Mouse (Mus musculus) liver, adult 2 months (tissue): ENCODE data around the gene 1700008O03Rik. TPM values are rescaled to one million over a fixed set of nuclear protein-coding genes. Genes with fewer than 3 reads are reported as not detected.
A peak's percentile ranks its signal among the peaks of the same experiment; 100 is the strongest.

Experiments used
- DNase-seq: peaks from one replicate; pipeline ENCODE4 v3.0.0-alpha.2; 2011; ENCODE audit warnings: low read depth, low spot score; ENCODE audit errors: extremely low read depth
- H3K27ac ChIP-seq: fragments of 200-500 bp; replicated peaks from 2 replicates; pipeline ENCODE4 v1.5.1; 2012; ENCODE audit warnings: low read depth, mild to moderate bottlenecking, control low read depth, inconsistent platforms, low read length; ENCODE audit not compliant: insufficient read depth
- H3K27me3 ChIP-seq: fragments of 200-500 bp; 2 replicates; pipeline ENCODE4 v1.6.1; 2012; ENCODE audit warnings: mild to moderate bottlenecking, moderate library complexity, low read length, inconsistent platforms; ENCODE audit not compliant: control insufficient read depth, insufficient read depth
- H3K36me3 ChIP-seq: fragments of 200-500 bp; 2 replicates; pipeline ENCODE4 v1.6.1; 2012; ENCODE audit warnings: low read length, inconsistent platforms; ENCODE audit not compliant: control insufficient read depth, insufficient read depth
- H3K4me1 ChIP-seq: fragments of 200-500 bp; 2 replicates; pipeline ENCODE4 v1.6.1; 2011; ENCODE audit warnings: low read length; ENCODE audit not compliant: control insufficient read depth, insufficient read depth
- H3K4me3 ChIP-seq: fragments of 200-500 bp; 2 replicates; pipeline ENCODE4 v1.5.1; 2011; ENCODE audit warnings: low read depth, mild to moderate bottlenecking, control low read depth, low read length, moderate library complexity; ENCODE audit not compliant: insufficient read depth
- H3K79me2 ChIP-seq: fragments of 200-500 bp; 2 replicates; pipeline ENCODE4 v1.6.1; 2012; ENCODE audit warnings: inconsistent platforms, mild to moderate bottlenecking, low read length, moderate library complexity; ENCODE audit not compliant: control insufficient read depth, insufficient read depth
- H3K9ac ChIP-seq: fragments of 200-500 bp; 2 replicates; pipeline ENCODE4 v1.6.1; 2012; ENCODE audit warnings: low read depth, mild to moderate bottlenecking, control low read depth, inconsistent platforms, low read length
- CTCF ChIP-seq: fragments of 200-500 bp; IDR thresholded peaks from 2 replicates; pipeline ENCODE4 v1.5.1; 2011; ENCODE audit warnings: low read depth, low read length, control low read depth
- POLR2A ChIP-seq: fragments of 200-500 bp; IDR thresholded peaks from 2 replicates; pipeline ENCODE4 v1.6.1; 2011; ENCODE audit warnings: low read length, control low read depth; ENCODE audit not compliant: insufficient read depth; ENCODE audit errors: extremely low read depth
- WGBS: fragments of 180-500 bp; shearing (Covaris S2); methylation state at CpG from one replicate; pipeline ENCODE4 v1.1.7; 2018; 5-methylcytosine and 5-hydroxymethylcytosine counted together
- polyA plus RNA-seq: library from polyadenylated mRNA; depleted of rRNA; stranded (reverse); fragments of >200 nt; gene quantifications from 2 replicates; pipeline ENCODE4 v1.2.3, GENCODE M21; 2012
- total RNA-seq: library from RNA; depleted of rRNA; stranded (reverse); fragments of >200 nt; gene quantifications from 2 replicates; pipeline ENCODE4 v1.2.3, GENCODE M21; 2014

1700008O03Rik gene
- total and polyA plus RNA-seq, 2 experiments, result 0.27 TPM; not detected in 1

DNA sequence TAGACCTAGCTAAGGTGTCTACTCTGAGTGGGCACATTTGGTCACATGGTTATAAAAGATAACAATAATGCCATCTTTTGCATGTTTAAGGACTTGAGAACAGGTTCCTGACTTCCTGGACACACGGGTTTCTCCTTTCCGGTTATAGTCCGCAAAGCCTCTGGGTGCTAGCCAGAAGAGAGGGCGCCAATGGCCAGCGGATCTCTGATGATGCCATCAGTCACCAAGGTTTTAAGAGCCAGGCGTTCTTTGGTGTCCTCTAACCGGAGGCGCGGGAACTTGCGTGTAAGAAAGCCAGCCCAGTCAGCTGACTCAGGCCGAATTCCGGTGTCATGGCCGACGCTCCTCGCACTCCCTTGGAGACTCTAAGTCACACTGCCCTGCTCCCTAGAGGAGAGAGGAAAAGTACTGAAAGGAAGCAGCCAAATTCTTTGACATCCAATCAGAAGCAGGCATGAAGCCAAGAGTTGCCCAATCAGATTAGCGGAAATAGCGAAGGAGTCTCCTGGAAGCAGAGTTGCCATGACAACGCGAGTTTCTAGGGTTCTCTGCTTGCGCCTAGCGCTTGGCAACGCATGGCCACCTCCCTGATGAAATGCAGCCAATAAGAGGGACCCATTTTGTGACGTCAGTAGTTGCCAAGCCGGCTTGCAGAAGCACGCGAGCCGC lies 19.9 kb upstream of the 1700008O03Rik start:
- TF ChIP-seq CTCF, result no peak
- no peak for TF ChIP-seq POLR2A
- peak; percentile 93 for DNase-seq
- Histone ChIP-seq H3K79me2 (no peaks in the 10 kb centered on the region), H3K36me3 (no peaks in the 10 kb centered on the region), H3K4me3 (peak overlapping the region; percentile 29), H3K4me1 (peaks cover 2% of the 10 kb centered on the region; the same call in 1 of the 2 replicates), H3K27me3 (no peaks in the 10 kb centered on the region), H3K9ac (no peak overlapping the region), H3K27ac (no peak overlapping the region)
- WGBS, result under 1% methylated on average over 27 of the region's 27 CpGs

DNA sequence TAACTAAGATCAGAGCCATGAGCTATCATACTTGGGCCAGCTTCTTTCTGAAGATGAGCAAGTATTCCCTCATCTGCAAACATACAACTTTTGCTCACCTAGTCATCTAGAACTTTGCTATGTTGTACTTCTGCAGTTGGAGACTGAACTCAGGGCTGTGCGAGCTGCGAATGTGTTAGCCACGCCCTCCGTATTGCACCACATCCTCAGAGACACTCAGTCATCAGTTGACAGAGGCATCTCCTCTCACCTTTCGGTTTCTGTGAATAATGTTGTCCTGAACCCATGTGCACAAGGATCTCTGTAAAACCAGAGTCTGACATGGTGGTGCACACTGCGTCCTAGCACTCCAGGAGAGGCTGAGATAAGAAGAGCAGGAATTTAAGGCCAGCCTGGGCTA lies 16.1 kb upstream of the 1700008O03Rik start:
- DNase-seq, result peak; percentile 14
- 61% methylated on average over 6 of the region's 6 CpGs for WGBS
- Histone ChIP-seq H3K27ac (no peak overlapping the region), H3K9ac (no peak overlapping the region), H3K27me3 (no peaks in the 10 kb centered on the region), H3K79me2 (no peaks in the 10 kb centered on the region), H3K4me1 (peaks cover 2% of the 10 kb centered on the region; the same call in 1 of the 2 replicates), H3K36me3 (no peaks in the 10 kb centered on the region), H3K4me3 (no peak overlapping the region)
- TF ChIP-seq CTCF, result no peak
- no peak for TF ChIP-seq POLR2A

DNA sequence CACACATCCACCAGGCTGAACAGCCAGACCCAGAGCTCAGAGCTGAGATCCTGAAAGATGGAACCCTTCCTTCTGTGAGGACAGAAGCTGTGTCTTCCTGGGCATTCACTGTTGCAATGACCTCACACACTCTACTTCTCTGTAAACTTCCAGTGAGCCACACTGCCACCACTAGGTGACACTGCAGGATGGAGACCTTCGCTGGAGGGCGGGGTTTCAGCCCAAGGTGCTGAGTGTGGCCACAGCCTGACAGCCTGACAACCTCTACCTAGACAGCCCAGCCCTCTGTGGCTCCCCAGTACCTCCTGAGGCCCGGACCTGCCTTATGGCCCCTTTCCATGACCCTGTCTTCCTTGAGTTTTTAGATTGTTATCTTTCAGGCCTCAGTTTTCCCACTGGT lies 12.9 kb upstream of the 1700008O03Rik start:
- H3K4me3 ChIP-seq, result no peak overlapping the region
- H3K79me2 ChIP-seq, result no peaks in the 10 kb centered on the region
- DNase-seq, result peak; percentile 44
- WGBS, result 17% methylated on average over 3 of the region's 3 CpGs
- no peak overlapping the region for H3K9ac ChIP-seq
- peaks cover 2% of the 10 kb centered on the region; the same call in 1 of the 2 replicates for H3K4me1 ChIP-seq
- no peak for TF ChIP-seq POLR2A
- TF ChIP-seq CTCF, result peak; percentile 87
- no peaks in the 10 kb centered on the region for H3K36me3 ChIP-seq
- H3K27ac ChIP-seq, result no peak overlapping the region
- H3K27me3 ChIP-seq, result no peaks in the 10 kb centered on the region

DNA sequence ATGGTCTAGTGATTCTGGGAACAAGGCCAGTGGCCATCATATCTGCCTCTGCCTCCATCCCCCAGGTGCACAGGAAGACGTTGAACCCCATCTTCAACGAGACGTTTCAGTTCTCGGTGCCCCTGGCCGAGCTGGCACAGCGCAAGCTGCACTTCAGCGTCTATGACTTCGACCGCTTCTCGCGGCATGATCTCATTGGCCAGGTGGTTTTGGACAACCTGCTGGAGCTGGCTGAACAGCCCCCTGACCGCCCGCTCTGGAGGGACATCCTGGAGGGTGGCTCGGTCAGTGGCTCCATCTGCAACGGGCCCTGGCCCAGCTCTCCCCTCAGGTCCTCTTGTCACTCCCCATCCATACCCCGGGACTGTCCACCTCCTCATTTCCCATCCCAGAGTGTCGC lies 7.7 kb upstream of the 1700008O03Rik start:
- DNase-seq, result no peak
- Histone ChIP-seq H3K27me3 (no peaks in the 10 kb centered on the region), H3K4me1 (no peaks in the 10 kb centered on the region), H3K4me3 (no peak overlapping the region), H3K9ac (no peak overlapping the region), H3K36me3 (no peaks in the 10 kb centered on the region), H3K79me2 (no peaks in the 10 kb centered on the region), H3K27ac (no peak overlapping the region)
- TF ChIP-seq CTCF, result no peak
- TF ChIP-seq POLR2A, result no peak
- WGBS, result 89% methylated on average over 17 of the region's 17 CpGs

DNA sequence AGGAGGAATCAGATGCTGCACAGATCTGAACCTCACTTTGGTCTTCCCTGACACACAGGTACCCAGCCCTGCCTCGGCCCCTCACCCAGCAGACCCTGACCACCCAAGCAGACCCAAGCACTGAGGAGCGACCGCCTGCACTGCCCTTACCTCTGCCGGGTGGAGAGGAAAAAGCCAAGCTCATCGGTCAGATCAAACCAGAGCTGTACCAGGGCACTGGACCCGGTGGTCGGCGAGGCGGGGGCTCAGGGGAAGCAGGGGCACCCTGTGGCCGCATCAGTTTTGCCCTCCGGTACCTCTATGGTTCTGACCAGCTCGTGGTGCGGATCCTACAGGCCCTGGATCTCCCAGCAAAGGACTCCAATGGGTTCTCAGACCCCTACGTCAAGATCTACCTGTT lies 6.7 kb upstream of the 1700008O03Rik start:
- Histone ChIP-seq H3K36me3 (no peaks in the 10 kb centered on the region), H3K79me2 (no peaks in the 10 kb centered on the region), H3K27ac (no peak overlapping the region), H3K4me3 (no peak overlapping the region), H3K9ac (no peak overlapping the region), H3K4me1 (no peaks in the 10 kb centered on the region), H3K27me3 (no peaks in the 10 kb centered on the region)
- DNase-seq, result no peak
- TF ChIP-seq CTCF (no peak), POLR2A (no peak)
- 82% methylated on average over 14 of the region's 14 CpGs for WGBS

DNA sequence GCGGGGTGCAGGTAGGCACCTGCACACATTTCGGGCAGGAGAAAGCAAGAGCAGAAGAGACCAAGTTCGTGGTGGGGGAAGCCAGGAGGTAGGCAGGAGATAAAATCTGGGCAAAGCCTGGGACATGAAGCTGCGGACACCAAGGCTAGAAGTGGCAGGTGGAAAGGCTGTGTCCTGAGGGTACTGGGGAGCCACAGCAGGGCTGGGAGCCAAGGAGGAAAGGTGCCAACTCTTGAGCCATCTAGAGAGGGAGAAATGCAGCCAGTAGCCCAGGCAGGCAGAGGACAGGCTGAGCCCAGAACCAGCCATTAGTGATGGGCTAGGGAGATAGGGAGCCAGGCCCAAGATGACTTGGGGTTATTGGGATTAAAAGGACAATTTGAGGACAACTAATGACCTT lies 6.2 kb upstream of the 1700008O03Rik start:
- Histone ChIP-seq H3K36me3 (no peaks in the 10 kb centered on the region), H3K4me1 (no peaks in the 10 kb centered on the region), H3K79me2 (no peaks in the 10 kb centered on the region), H3K9ac (no peak overlapping the region), H3K4me3 (no peak overlapping the region), H3K27ac (no peak overlapping the region), H3K27me3 (no peaks in the 10 kb centered on the region)
- no peak for DNase-seq
- 88% methylated on average over 4 of the region's 4 CpGs for WGBS
- no peak for TF ChIP-seq POLR2A
- no peak for TF ChIP-seq CTCF
